Comparison of ENCODE assay signal across 11 mouse cellular contexts in genomic region chr8:77444166-77444870, GRCm38 (mm10).
DNase-seq lines count a peak whose midpoint lies in the region; ATAC-seq and TF ChIP-seq lines count a peak whose summit lies in the region.
"Had no signal": no experiment of that assay in that cellular context is flagged by ENCODE, and none has a peak within 500 bp of the region (broad histone marks: within the 10 kb centered on the region; RNA-seq: fewer than 3 reads in every experiment).

No protein-coding gene starts in this region.

- peak overlapping the region; percentile 9; the same call in 1 of the 2 replicates for H3K4me2 ChIP-seq in heart, embryonic 11.5 days
- no peak overlapping the region for H3K4me2 ChIP-seq in forebrain, embryonic 14.5 days (ENCODE audit: low read length)
- H3K4me2 ChIP-seq: liver, embryonic 13.5 days; stomach, embryonic 15.5 days had no signal

- H3K9me3 ChIP-seq in heart, embryonic 11.5 days (replicated peaks; ENCODE audit: control insufficient read depth, low read length): peaks cover 19% of the 10 kb centered on the region
- H3K9me3 ChIP-seq in forebrain, embryonic 14.5 days (replicated peaks; ENCODE audit: control insufficient read depth, low read length): no peaks in the 10 kb centered on the region
- H3K9me3 ChIP-seq: G1E; liver, embryonic 13.5 days; stomach, embryonic 15.5 days had no signal

- peaks cover 7% of the 10 kb centered on the region; the same call in 1 of the 2 replicates for H3K4me1 ChIP-seq in heart, embryonic 11.5 days (ENCODE audit: control insufficient read depth, insufficient read depth, low read length)
- H3K4me1 ChIP-seq in forebrain, embryonic 14.5 days (ENCODE audit: control insufficient read depth, insufficient read depth, low read length): no peaks in the 10 kb centered on the region
- H3K4me1 ChIP-seq: stomach, embryonic 15.5 days had no signal

- H3K27me3 ChIP-seq in heart, embryonic 11.5 days (ENCODE audit: control insufficient read depth, insufficient read depth, low read length): no peaks in the 10 kb centered on the region
- H3K27me3 ChIP-seq in forebrain, embryonic 14.5 days (replicated peaks; ENCODE audit: control insufficient read depth, insufficient read depth, low read length): no peaks in the 10 kb centered on the region
- H3K27me3 ChIP-seq: liver, embryonic 13.5 days; stomach, embryonic 15.5 days had no signal

- no peak overlapping the region for H3K9ac ChIP-seq in heart, embryonic 11.5 days (ENCODE audit: low read depth, low read length)
- H3K9ac ChIP-seq in forebrain, embryonic 14.5 days (ENCODE audit: low read length): no peak overlapping the region
- H3K9ac ChIP-seq: liver, embryonic 13.5 days; stomach, embryonic 15.5 days had no signal

- peak; percentile 21 to 68 for DNase-seq in left cerebral cortex, postnatal 25 days (ENCODE audit: low spot score in 2 of 2)
- DNase-seq in left cerebral cortex, adult 2 months (ENCODE audit: extremely low spot score in 1 of 2, low spot score in 2 of 2): no peak
- peak; percentile 74 to 75 for DNase-seq in cerebellum, adult 18-20 months
- DNase-seq in lung, postnatal 36 days: peak; percentile 85
- DNase-seq in forebrain, embryonic 14.5 days (ENCODE audit: low spot score): no peak
- no peak for DNase-seq in thymus, postnatal 4 days
- DNase-seq: liver, embryonic 13.5 days had no signal

- 66% methylated on average over 10 of the region's 10 CpGs for WGBS in heart, embryonic 11.5 days (ENCODE audit: insufficient replicate concordance)
- WGBS in forebrain, embryonic 14.5 days: 83% methylated on average over 10 of the region's 10 CpGs

- no peak overlapping the region for H3K4me3 ChIP-seq in left cerebral cortex, adult 2 months
- no peak overlapping the region for H3K4me3 ChIP-seq in heart, embryonic 11.5 days (ENCODE audit: low read depth, low read length)
- no peak overlapping the region for H3K4me3 ChIP-seq in forebrain, embryonic 14.5 days (ENCODE audit: low read depth, low read length)
- H3K4me3 ChIP-seq: liver, embryonic 13.5 days; stomach, embryonic 15.5 days had no signal

- peaks cover 15% of the 10 kb centered on the region for H3K36me3 ChIP-seq in heart, embryonic 11.5 days (ENCODE audit: control insufficient read depth, insufficient read depth, low read length)
- no peaks in the 10 kb centered on the region for H3K36me3 ChIP-seq in forebrain, embryonic 14.5 days (ENCODE audit: control insufficient read depth, insufficient read depth, low read length)

- no peak for ATAC-seq in heart, embryonic 11.5 days (replicated peaks; ENCODE audit: insufficient number of reproducible peaks, low FRiP score, low TSS enrichment)
- ATAC-seq in forebrain, embryonic 14.5 days: no peak
- no peak for ATAC-seq in monocyte, adult 5-6 weeks (replicated peaks; ENCODE audit: insufficient number of reproducible peaks, low FRiP score, low TSS enrichment, poor library complexity, severe bottlenecking)

- no peak overlapping the region for H3K27ac ChIP-seq in left cerebral cortex, adult 2 months
- H3K27ac ChIP-seq in heart, embryonic 11.5 days (ENCODE audit: low read depth, low read length): peak overlapping the region; percentile 38
- H3K27ac ChIP-seq in forebrain, embryonic 14.5 days (ENCODE audit: low read depth, low read length): no peak overlapping the region
- H3K27ac ChIP-seq: liver, embryonic 13.5 days; stomach, embryonic 15.5 days had no signal

- TF ChIP-seq CTCF in left cerebral cortex, adult 2 months (IDR thresholded peaks at IDR 0.05): no peak

- intact Hi-C loops in left cerebral cortex, postnatal 25 days (cut with DNase I): no loop called here
- intact Hi-C loops in left cerebral cortex, adult 2 months (cut with DNase I): loop anchor here (5.0 kb wide), 1 partner anchor 73 kb away; the partner anchor contains the start of gene Arhgap10

Comparison
In these comparisons a context has a peak if more than half of its experiments do, and no peak if none do; other contexts are left out.
1. DNase-seq: peak in left cerebral cortex, postnatal 25 days (2 of 2), cerebellum, adult 18-20 months (2 of 2) and lung, postnatal 36 days (single experiment); none in left cerebral cortex, adult 2 months (0 of 2), forebrain, embryonic 14.5 days (single experiment) and thymus, postnatal 4 days (single experiment).